Mouse (Mus musculus): ENCODE data around the gene Bend5. TPM values are rescaled to one million over a fixed set of nuclear protein-coding genes. Genes with fewer than 3 reads are reported as not detected.

Bend5 gene
- total and polyA plus RNA-seq, 3 experiments, result not detected

DNA sequence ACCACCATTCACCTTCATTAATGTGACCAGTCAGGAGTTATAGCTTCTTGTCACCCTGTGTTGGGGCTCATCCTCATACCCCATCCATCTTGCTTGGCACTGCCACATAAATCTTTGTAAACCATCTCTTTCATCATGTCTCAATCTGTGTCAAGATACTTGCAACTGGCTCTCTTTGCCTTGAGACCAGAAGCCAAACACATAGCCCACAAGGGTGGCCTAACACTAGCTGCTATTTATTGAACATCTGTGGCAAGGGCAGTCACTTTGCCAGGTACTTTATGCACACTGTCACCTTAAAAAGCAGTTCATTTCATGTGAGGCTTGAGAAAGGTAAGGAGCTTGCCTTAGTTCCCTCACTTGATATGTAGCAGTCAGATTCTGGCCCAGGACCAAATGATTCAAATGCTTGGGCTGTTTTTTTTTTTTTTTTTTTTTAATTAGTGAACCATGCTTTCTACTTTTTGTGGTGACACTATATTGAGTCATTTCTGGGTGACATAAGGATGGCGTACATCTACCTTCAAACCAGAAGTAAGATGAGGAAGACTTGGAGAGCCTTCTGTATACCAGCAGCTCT, 9.7 kb downstream of the Bend5 start:
- no peak for TF ChIP-seq CTCF (IDR thresholded peaks at IDR 0.05; ENCODE audit: low read depth, low read length)
- TF ChIP-seq POLR2AphosphoS5 (IDR thresholded peaks at IDR 0.05; ENCODE audit: insufficient replicate concordance, low read depth, low read length), result no peak
- no peak for TF ChIP-seq TAL1 (conservative IDR thresholded peaks at IDR 0.05; ENCODE audit: low read depth, low read length)
- no peak for TF ChIP-seq GATA2 (IDR thresholded peaks at IDR 0.05; ENCODE audit: borderline replicate concordance, low read depth, low read length)
- Histone ChIP-seq H3K9me3 (replicated peaks) (peaks cover 20% of the 10 kb centered on the region), H3K4me1 (ENCODE audit: insufficient read depth, low read depth, low read length) (no peaks in the 10 kb centered on the region), H3K36me3 (replicated peaks) (no peaks in the 10 kb centered on the region), H3K4me3 (ENCODE audit: low read depth, low read length) (no peak overlapping the region), H3K27me3 (ENCODE audit: insufficient read depth, low read length) (no peaks in the 10 kb centered on the region)
- ATAC-seq (ENCODE audit: extremely low read depth, insufficient number of reproducible peaks, low FRiP score, poor library complexity, severe bottlenecking), result no peak
- no peak for DNase-seq (ENCODE audit: low spot score)

DNA sequence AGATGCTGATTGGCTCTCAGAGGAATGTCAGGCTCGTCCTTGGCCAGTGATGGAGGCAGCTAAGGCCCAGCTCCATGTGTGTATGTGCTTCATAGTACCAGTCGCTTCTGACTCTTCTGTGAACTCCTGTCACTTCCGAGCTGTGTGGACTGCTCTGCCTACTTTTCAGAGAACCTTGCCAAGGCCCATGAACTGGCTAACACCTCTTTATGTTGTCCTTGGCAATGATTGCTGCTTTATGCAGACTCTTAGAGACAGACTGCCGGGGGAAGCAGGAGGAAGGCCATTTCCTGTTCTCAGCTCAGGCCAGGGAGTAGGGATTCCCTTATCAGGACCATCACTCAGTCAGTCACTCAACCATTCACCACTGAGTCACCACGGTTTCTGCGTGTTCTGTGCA, 10.4 kb downstream of the Bend5 start:
- H3K36me3 ChIP-seq (replicated peaks), result no peaks in the 10 kb centered on the region
- H3K4me1 ChIP-seq (ENCODE audit: insufficient read depth, low read depth, low read length), result no peaks in the 10 kb centered on the region

DNA sequence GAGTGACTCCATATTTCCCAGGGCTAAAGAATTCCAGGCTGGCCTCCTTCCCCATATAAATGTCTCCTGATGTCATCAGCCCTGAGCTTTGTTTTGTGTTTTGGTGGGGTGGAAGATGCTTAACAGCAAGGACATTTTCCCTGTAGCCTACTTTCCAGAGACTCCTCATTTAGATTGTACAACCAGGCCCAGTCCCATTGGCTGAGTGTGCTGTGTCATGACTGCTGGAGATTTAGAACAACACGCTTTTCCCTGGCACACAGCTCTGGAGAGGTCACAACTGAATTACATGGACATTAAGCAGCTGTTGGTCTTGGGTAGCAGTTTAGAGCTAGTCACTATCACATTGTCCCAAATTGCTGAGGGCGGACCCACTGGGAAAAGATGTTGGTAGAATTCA, 16.4 kb downstream of the Bend5 start:
- H3K27me3 ChIP-seq (ENCODE audit: insufficient read depth, low read length), result no peaks in the 10 kb centered on the region
- no peak overlapping the region for H3K4me3 ChIP-seq (ENCODE audit: low read depth, low read length)
- H3K9me3 ChIP-seq (replicated peaks), result peaks cover 26% of the 10 kb centered on the region
- no peak for DNase-seq (ENCODE audit: low spot score)
- H3K36me3 ChIP-seq (replicated peaks), result no peaks in the 10 kb centered on the region
- no peak for TF ChIP-seq GATA1 (IDR thresholded peaks at IDR 0.05; ENCODE audit: borderline replicate concordance, low read length)
- TF ChIP-seq TAL1 (conservative IDR thresholded peaks at IDR 0.05; ENCODE audit: low read depth, low read length), result no peak
- no peak for TF ChIP-seq POLR2AphosphoS5 (IDR thresholded peaks at IDR 0.05; ENCODE audit: insufficient replicate concordance, low read depth, low read length)
- TF ChIP-seq GATA2 (IDR thresholded peaks at IDR 0.05; ENCODE audit: borderline replicate concordance, low read depth, low read length), result no peak
- no peak for TF ChIP-seq CTCF (IDR thresholded peaks at IDR 0.05; ENCODE audit: low read depth, low read length)
- no peaks in the 10 kb centered on the region for H3K4me1 ChIP-seq (ENCODE audit: insufficient read depth, low read depth, low read length)
- ATAC-seq (ENCODE audit: extremely low read depth, insufficient number of reproducible peaks, low FRiP score, poor library complexity, severe bottlenecking), result no peak

More for the DNA sequence above, 10.4 kb downstream of the Bend5 start:
- DNase-seq (ENCODE audit: low spot score) (no peak), ATAC-seq (ENCODE audit: extremely low read depth, insufficient number of reproducible peaks, low FRiP score, poor library complexity, severe bottlenecking) (no peak)
- no peak for TF ChIP-seq POLR2AphosphoS5 (IDR thresholded peaks at IDR 0.05; ENCODE audit: insufficient replicate concordance, low read depth, low read length)
- no peak for TF ChIP-seq TAL1 (conservative IDR thresholded peaks at IDR 0.05; ENCODE audit: low read depth, low read length)
- TF ChIP-seq CTCF (IDR thresholded peaks at IDR 0.05; ENCODE audit: low read depth, low read length), result no peak
- no peak for TF ChIP-seq GATA2 (IDR thresholded peaks at IDR 0.05; ENCODE audit: borderline replicate concordance, low read depth, low read length)
- no peak for TF ChIP-seq GATA1 (IDR thresholded peaks at IDR 0.05; ENCODE audit: borderline replicate concordance, low read length)
- no peak overlapping the region for H3K4me3 ChIP-seq (ENCODE audit: low read depth, low read length)
- H3K27me3 ChIP-seq (ENCODE audit: insufficient read depth, low read length), result no peaks in the 10 kb centered on the region
- peaks cover 20% of the 10 kb centered on the region for H3K9me3 ChIP-seq (replicated peaks)

DNA sequence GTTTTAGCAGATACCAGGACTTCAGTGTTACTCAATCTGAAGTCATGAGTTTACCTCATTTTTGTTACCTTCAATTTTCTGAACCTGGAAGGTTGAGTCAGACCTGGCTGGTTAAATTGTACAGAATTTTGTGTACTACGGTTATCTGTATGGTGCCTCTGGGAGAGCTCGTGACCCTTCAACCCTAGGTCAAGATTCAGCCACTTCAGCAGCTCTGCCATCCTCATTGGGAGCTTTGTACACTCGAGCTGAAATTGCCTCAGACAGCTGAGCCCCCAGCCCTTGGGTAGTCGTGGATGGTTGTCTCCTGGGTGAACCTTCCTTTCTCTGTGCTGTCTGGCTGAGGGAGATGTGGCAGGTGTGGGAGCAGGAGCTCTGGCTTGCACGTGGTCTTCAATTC, 17.2 kb downstream of the Bend5 start:
- peaks cover 30% of the 10 kb centered on the region for H3K9me3 ChIP-seq (replicated peaks)
- H3K27me3 ChIP-seq (ENCODE audit: insufficient read depth, low read length), result no peaks in the 10 kb centered on the region
- TF ChIP-seq CTCF (IDR thresholded peaks at IDR 0.05; ENCODE audit: low read depth, low read length), result no peak
- no peak for TF ChIP-seq GATA1 (IDR thresholded peaks at IDR 0.05; ENCODE audit: borderline replicate concordance, low read length)
- TF ChIP-seq TAL1 (conservative IDR thresholded peaks at IDR 0.05; ENCODE audit: low read depth, low read length), result no peak
- no peak for TF ChIP-seq GATA2 (IDR thresholded peaks at IDR 0.05; ENCODE audit: borderline replicate concordance, low read depth, low read length)
- TF ChIP-seq POLR2AphosphoS5 (IDR thresholded peaks at IDR 0.05; ENCODE audit: insufficient replicate concordance, low read depth, low read length), result no peak
- H3K36me3 ChIP-seq (replicated peaks), result no peaks in the 10 kb centered on the region
- H3K4me1 ChIP-seq (ENCODE audit: insufficient read depth, low read depth, low read length), result no peaks in the 10 kb centered on the region
- H3K4me3 ChIP-seq (ENCODE audit: low read depth, low read length), result no peak overlapping the region
- DNase-seq (ENCODE audit: low spot score), result no peak
- ATAC-seq (ENCODE audit: extremely low read depth, insufficient number of reproducible peaks, low FRiP score, poor library complexity, severe bottlenecking), result no peak

DNA sequence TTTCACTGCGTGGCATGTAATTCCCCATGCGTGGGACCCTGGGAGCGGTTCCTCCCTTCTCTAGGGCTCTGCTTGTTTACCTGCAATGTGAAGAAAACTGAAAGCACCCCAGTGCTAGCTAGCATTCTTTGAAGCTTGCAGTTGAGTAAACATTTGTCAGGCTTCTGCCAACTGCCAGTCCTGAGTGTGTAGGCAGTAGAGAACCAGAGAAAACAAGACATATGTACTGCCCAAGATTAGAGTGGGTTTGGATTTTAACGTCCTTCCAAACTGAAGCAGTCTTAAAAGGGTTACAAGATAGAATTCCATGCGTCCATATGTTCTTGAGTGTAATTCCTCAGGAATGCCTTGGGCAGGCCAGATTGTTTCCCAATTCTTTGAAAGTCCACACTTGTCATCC, 17.6 kb downstream of the Bend5 start:
- peaks cover 29% of the 10 kb centered on the region for H3K9me3 ChIP-seq (replicated peaks)
- no peak for TF ChIP-seq POLR2AphosphoS5 (IDR thresholded peaks at IDR 0.05; ENCODE audit: insufficient replicate concordance, low read depth, low read length)
- TF ChIP-seq GATA1 (IDR thresholded peaks at IDR 0.05; ENCODE audit: borderline replicate concordance, low read length), result no peak
- TF ChIP-seq CTCF (IDR thresholded peaks at IDR 0.05; ENCODE audit: low read depth, low read length), result no peak
- TF ChIP-seq TAL1 (conservative IDR thresholded peaks at IDR 0.05; ENCODE audit: low read depth, low read length), result no peak
- TF ChIP-seq GATA2 (IDR thresholded peaks at IDR 0.05; ENCODE audit: borderline replicate concordance, low read depth, low read length), result no peak
- H3K36me3 ChIP-seq (replicated peaks), result no peaks in the 10 kb centered on the region
- no peaks in the 10 kb centered on the region for H3K27me3 ChIP-seq (ENCODE audit: insufficient read depth, low read length)
- ATAC-seq (ENCODE audit: extremely low read depth, insufficient number of reproducible peaks, low FRiP score, poor library complexity, severe bottlenecking) (no peak), DNase-seq (ENCODE audit: low spot score) (no peak)
- no peaks in the 10 kb centered on the region for H3K4me1 ChIP-seq (ENCODE audit: insufficient read depth, low read depth, low read length)
- H3K4me3 ChIP-seq (ENCODE audit: low read depth, low read length), result no peak overlapping the region

DNA sequence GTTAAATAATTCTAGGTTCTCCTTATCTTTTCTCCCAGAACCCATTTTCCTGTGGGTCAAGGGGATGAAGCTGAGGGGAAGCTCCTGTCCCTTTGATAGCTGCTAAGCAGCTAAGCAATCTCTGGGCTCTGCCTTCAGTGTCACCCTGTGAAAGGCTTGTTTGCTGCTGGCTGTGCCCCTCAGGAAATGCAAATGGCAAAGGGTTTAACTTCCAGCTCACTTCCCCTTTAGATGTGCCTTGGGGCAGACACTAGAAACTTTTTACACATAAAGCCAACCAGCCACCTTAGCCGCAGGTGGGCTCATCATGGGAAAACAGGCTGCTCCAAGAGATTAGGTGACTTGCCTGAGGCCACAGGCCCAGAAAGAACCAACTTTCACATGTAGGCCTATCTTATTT, 26.9 kb downstream of the Bend5 start:
- Histone ChIP-seq H3K36me3 (replicated peaks) (no peaks in the 10 kb centered on the region), H3K27me3 (ENCODE audit: insufficient read depth, low read length) (no peaks in the 10 kb centered on the region), H3K4me3 (ENCODE audit: low read depth, low read length) (no peak overlapping the region), H3K9me3 (replicated peaks) (peaks cover 55% of the 10 kb centered on the region), H3K4me1 (ENCODE audit: insufficient read depth, low read depth, low read length) (no peaks in the 10 kb centered on the region)
- no peak for ATAC-seq (ENCODE audit: extremely low read depth, insufficient number of reproducible peaks, low FRiP score, poor library complexity, severe bottlenecking)
- TF ChIP-seq GATA2 (IDR thresholded peaks at IDR 0.05; ENCODE audit: borderline replicate concordance, low read depth, low read length) (no peak), POLR2AphosphoS5 (IDR thresholded peaks at IDR 0.05; ENCODE audit: insufficient replicate concordance, low read depth, low read length) (no peak), TAL1 (conservative IDR thresholded peaks at IDR 0.05; ENCODE audit: low read depth, low read length) (no peak), CTCF (IDR thresholded peaks at IDR 0.05; ENCODE audit: low read depth, low read length) (no peak), GATA1 (IDR thresholded peaks at IDR 0.05; ENCODE audit: borderline replicate concordance, low read length) (no peak)
- DNase-seq (ENCODE audit: low spot score), result no peak
